Mouse (Mus musculus): Measurements from ENCODE around the gene Oxgr1. TPM values are rescaled to one million over a fixed set of nuclear protein-coding genes. Genes with fewer than 3 reads are reported as not detected.
"Not testable (repeated sequence)": the region's sequence is repeated elsewhere in the genome, so short reads cannot be mapped to it uniquely, and the experiment has no call there.

The Oxgr1 gene
- polyA plus RNA-seq, 1 experiment from 2014 or later = 0.04 TPM

DNA sequence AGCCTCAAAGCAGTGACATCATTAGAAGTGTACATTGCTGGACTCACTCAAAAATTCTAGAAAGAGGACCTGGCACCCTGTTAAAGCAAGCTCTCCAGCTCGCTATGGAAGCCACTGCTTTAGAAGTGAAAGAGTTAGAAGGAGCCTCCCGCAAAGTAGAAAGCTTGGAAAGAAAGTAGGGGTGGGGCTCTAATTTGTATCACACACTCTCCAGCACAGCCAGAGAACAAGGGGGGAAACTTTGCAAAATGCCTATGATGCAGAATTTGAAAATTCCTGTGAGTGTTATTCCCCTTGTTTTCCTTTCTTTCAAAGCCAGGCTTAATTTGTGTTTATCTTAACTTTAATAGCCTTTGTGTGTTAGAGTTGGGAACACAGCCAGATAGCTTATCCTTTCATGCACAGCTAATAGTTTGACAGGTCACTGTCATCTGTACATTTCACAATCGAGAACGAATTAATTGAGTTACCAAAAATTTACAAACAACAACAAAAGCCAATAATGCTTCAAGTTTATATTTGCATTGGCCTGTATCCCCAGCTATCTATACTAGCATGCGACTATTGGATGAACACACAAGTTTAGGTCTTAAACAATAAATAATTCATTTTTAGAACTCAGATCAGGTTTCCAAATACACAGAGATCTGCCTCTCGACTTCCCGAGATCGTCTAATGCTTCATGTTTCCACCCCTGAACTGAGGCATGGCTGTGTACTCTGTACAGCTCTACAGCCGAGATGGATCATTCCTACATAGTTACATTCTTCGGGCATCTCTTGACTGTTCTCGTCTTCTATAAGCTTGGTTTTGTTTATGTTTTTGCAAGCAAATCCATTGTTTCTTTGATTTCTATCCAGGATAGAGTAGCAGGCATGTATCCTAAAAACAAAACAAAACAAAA, 32.0 kb downstream of the Oxgr1 start:
- no peak overlapping the region for H3K4me2 ChIP-seq
- no peak overlapping the region for H3K4me3 ChIP-seq
- WGBS = 36% methylated on average over 11 of the region's 11 CpGs
- peak overlapping the region; percentile 69 for H3K27ac ChIP-seq
- no peaks in the 10 kb centered on the region for H3K27me3 ChIP-seq
- no peaks in the 10 kb centered on the region for H3K9me3 ChIP-seq
- no peaks in the 10 kb centered on the region for H3K36me3 ChIP-seq
- ATAC-seq (ENCODE audit: borderline replicate concordance, extremely low read depth, low FRiP score, low TSS enrichment) = peak; percentile 91
- no peak overlapping the region for H3K9ac ChIP-seq
- no peaks in the 10 kb centered on the region for H3K4me1 ChIP-seq

- Histone ChIP-seq H3K4me1 (no peaks in the 10 kb centered on the region), H3K27ac (no peak overlapping the region), H3K9ac (no peak overlapping the region), H3K4me3 (no peak overlapping the region), H3K27me3 (no peaks in the 10 kb centered on the region), H3K4me2 (no peak overlapping the region), H3K9me3 (no peaks in the 10 kb centered on the region), H3K36me3 (no peaks in the 10 kb centered on the region)
- ATAC-seq (ENCODE audit: borderline replicate concordance, extremely low read depth, low FRiP score, low TSS enrichment) = no peak
- WGBS = 13% methylated on average over 1 of the region's 1 CpGs
Observed at GRCm38 (mm10) chr14:120005153-120005552, 37.1 kb downstream of the Oxgr1 start.

- Histone ChIP-seq H3K4me2 (no peak overlapping the region), H3K36me3 (no peaks in the 10 kb centered on the region), H3K4me3 (no peak overlapping the region), H3K9ac (no peak overlapping the region), H3K27ac (no peak overlapping the region), H3K27me3 (no peaks in the 10 kb centered on the region), H3K4me1 (no peaks in the 10 kb centered on the region), H3K9me3 (no peaks in the 10 kb centered on the region)
- WGBS = 87% methylated on average over 7 of the region's 7 CpGs
- no peak for ATAC-seq (ENCODE audit: borderline replicate concordance, extremely low read depth, low FRiP score, low TSS enrichment)
Observed at GRCm38 (mm10) chr14:120003661-120004060, 38.6 kb downstream of the Oxgr1 start.

- no peak for ATAC-seq (ENCODE audit: borderline replicate concordance, extremely low read depth, low FRiP score, low TSS enrichment)
- WGBS = 71% methylated on average over 4 of the region's 4 CpGs
Observed at GRCm38 (mm10) chr14:120002673-120003072, 39.6 kb downstream of the Oxgr1 start.

GRCm38 (mm10) chr14:119989651-119990050, 52.6 kb downstream of the Oxgr1 start:
- no peak for ATAC-seq (ENCODE audit: borderline replicate concordance, extremely low read depth, low FRiP score, low TSS enrichment)
- no peak overlapping the region for H3K9ac ChIP-seq
- H3K4me2 ChIP-seq = no peak overlapping the region
- H3K4me1 ChIP-seq = peaks cover 14% of the 10 kb centered on the region; the same call in 1 of the 2 replicates
- H3K9me3 ChIP-seq = no peaks in the 10 kb centered on the region
- H3K4me3 ChIP-seq = no peak overlapping the region
- no peaks in the 10 kb centered on the region for H3K36me3 ChIP-seq
- H3K27ac ChIP-seq = peak overlapping the region; percentile 84
- 10% methylated on average over 10 of the region's 10 CpGs for WGBS
- H3K27me3 ChIP-seq = no peaks in the 10 kb centered on the region

More at GRCm38 (mm10) chr14:120002673-120003072, 39.6 kb downstream of the Oxgr1 start:
- Histone ChIP-seq H3K4me1 (no peaks in the 10 kb centered on the region), H3K36me3 (no peaks in the 10 kb centered on the region), H3K9ac (no peak overlapping the region), H3K27ac (no peak overlapping the region), H3K9me3 (no peaks in the 10 kb centered on the region), H3K27me3 (no peaks in the 10 kb centered on the region), H3K4me3 (no peak overlapping the region), H3K4me2 (no peak overlapping the region)

- peak; percentile 97 for ATAC-seq (ENCODE audit: borderline replicate concordance, extremely low read depth, low FRiP score, low TSS enrichment)
- H3K4me2 ChIP-seq = no peak overlapping the region
Observed at GRCm38 (mm10) chr14:119988937-119989645, 53.1 kb downstream of the Oxgr1 start.

GRCm38 (mm10) chr14:119987257-119987656, 55.0 kb downstream of the Oxgr1 start:
- H3K9ac ChIP-seq = no peak overlapping the region
- H3K36me3 ChIP-seq = no peaks in the 10 kb centered on the region
- H3K4me3 ChIP-seq = no peak overlapping the region
- no peak for ATAC-seq (ENCODE audit: borderline replicate concordance, extremely low read depth, low FRiP score, low TSS enrichment)
- H3K4me2 ChIP-seq = no peak overlapping the region
- peak overlapping the region; percentile 21; the same call in 1 of the 2 replicates for H3K27ac ChIP-seq
- 65% methylated on average over 1 of the region's 1 CpGs for WGBS
- no peaks in the 10 kb centered on the region for H3K27me3 ChIP-seq
- peaks cover 14% of the 10 kb centered on the region; the same call in 1 of the 2 replicates for H3K4me1 ChIP-seq
- no peaks in the 10 kb centered on the region for H3K9me3 ChIP-seq

More at GRCm38 (mm10) chr14:119988937-119989645, 53.1 kb downstream of the Oxgr1 start:
- H3K9me3 ChIP-seq = no peaks in the 10 kb centered on the region
- peak overlapping the region; percentile 84 for H3K27ac ChIP-seq
- WGBS = 13% methylated on average over 7 of the region's 7 CpGs
- no peaks in the 10 kb centered on the region for H3K36me3 ChIP-seq
- peaks cover 14% of the 10 kb centered on the region; the same call in 1 of the 2 replicates for H3K4me1 ChIP-seq
- H3K27me3 ChIP-seq = no peaks in the 10 kb centered on the region
- H3K4me3 ChIP-seq = no peak overlapping the region
- no peak overlapping the region for H3K9ac ChIP-seq

DNA sequence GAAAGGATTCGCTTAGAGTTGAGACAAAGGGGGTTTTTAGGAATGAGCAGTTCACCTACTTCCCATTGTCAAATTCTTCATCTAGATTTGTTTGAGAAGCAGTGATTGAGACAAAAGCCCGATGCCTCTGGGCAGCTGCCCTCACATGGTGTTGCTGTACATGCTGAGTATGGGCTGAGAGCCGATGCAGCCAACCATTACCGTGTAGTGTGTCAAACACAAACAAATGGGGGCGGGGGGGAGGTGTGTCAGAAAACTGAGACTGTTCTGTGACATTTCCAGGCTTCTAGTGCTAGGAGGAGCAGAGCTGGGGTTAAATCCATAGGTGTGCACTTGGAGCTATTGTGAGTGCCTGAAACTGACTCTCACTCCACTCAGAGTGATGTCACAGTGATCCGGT, 55.5 kb downstream of the Oxgr1 start:
- Histone ChIP-seq H3K4me1 (peaks cover 14% of the 10 kb centered on the region; the same call in 1 of the 2 replicates), H3K9me3 (no peaks in the 10 kb centered on the region), H3K4me2 (no peak overlapping the region), H3K27ac (no peak overlapping the region), H3K27me3 (no peaks in the 10 kb centered on the region), H3K4me3 (no peak overlapping the region), H3K36me3 (no peaks in the 10 kb centered on the region), H3K9ac (no peak overlapping the region)
- ATAC-seq (ENCODE audit: borderline replicate concordance, extremely low read depth, low FRiP score, low TSS enrichment) = no peak
- 58% methylated on average over 6 of the region's 6 CpGs for WGBS

DNA sequence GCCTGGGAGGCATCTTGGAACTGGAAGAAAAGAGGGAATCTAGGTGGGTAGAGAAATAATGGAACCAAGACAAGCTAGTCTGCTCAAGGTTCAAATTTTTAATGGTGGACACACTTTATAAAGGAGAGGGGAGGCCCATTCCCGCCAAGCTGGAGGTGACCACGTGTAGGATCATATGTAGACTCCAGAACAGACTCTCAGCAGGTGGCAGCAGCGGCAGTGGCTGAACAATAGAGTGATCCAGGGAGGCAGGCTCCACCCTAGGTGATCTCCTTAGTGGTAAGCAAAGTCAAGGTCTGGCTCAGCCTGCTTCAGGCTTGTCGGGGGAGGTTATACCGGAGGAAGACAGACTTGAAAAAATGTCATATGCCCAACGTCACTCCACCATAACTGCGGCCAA, 55.9 kb downstream of the Oxgr1 start:
- WGBS = 84% methylated on average over 7 of the region's 7 CpGs
- not testable (repeated sequence) for H3K4me2 ChIP-seq; H3K4me3 ChIP-seq; H3K36me3 ChIP-seq; H3K9ac ChIP-seq; ATAC-seq (ENCODE audit: borderline replicate concordance, extremely low read depth, low FRiP score, low TSS enrichment); H3K27me3 ChIP-seq; H3K9me3 ChIP-seq; H3K27ac ChIP-seq
- peaks cover 14% of the 10 kb centered on the region; the same call in 1 of the 2 replicates for H3K4me1 ChIP-seq

DNA sequence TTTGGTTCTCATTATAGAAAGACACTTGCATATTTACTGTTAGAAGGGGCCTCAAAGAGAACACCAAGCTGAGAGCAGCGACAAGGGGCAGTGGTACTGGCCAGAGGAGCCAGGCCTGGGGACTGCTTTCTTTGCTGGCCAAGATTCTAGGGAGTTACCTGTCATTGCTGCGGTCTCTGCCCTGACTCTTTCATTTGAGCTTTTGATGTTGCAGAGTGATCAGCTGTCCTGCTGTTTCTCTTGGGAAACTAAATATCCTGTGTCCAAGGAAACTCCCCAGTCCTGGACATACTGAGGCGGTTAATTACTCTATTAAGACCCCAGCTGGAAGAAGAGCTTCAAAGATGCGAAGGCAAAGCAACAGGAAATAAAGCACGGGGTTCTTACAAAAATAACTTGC, 60.9 kb downstream of the Oxgr1 start:
- Histone ChIP-seq H3K27ac (no peak overlapping the region), H3K9ac (no peak overlapping the region), H3K9me3 (no peaks in the 10 kb centered on the region), H3K4me1 (no peaks in the 10 kb centered on the region), H3K4me3 (no peak overlapping the region), H3K4me2 (no peak overlapping the region), H3K27me3 (no peaks in the 10 kb centered on the region), H3K36me3 (no peaks in the 10 kb centered on the region)
- ATAC-seq (ENCODE audit: borderline replicate concordance, extremely low read depth, low FRiP score, low TSS enrichment) = no peak
- 64% methylated on average over 5 of the region's 5 CpGs for WGBS

DNA sequence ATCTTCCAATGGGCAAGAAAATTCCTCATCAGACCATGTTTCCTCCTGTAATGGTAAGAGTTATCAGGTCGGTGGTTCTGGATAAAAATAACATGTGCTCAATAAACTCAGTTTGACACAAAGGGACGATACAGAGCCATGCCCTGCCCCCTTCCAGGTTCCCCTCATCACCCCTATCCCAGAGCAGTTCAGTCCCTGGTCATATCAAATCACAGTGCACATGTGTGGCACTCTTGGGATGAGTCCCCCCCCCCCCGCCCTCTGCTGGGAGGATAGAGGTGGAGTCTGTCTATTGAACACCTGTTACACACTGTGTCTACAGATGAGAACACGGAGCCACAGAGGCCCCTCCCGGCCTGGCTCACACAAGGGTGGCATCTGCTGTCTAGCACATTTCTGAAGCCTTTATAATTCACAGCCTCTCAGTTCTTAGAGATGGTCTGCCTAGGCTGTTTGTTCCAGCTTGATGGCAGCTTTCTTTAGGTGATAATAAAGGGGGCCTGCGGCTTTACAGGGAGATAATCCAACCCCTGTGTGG, 61.5 kb downstream of the Oxgr1 start:
- no peak for ATAC-seq (ENCODE audit: borderline replicate concordance, extremely low read depth, low FRiP score, low TSS enrichment)
- no peaks in the 10 kb centered on the region for H3K36me3 ChIP-seq
- no peak overlapping the region for H3K27ac ChIP-seq
- no peaks in the 10 kb centered on the region for H3K27me3 ChIP-seq
- no peaks in the 10 kb centered on the region for H3K4me1 ChIP-seq
- 71% methylated on average over 6 of the region's 6 CpGs for WGBS
- H3K9me3 ChIP-seq = no peaks in the 10 kb centered on the region
- H3K4me3 ChIP-seq = no peak overlapping the region
- H3K4me2 ChIP-seq = no peak overlapping the region
- no peak overlapping the region for H3K9ac ChIP-seq
